Mouse (Mus musculus) layer of hippocampus, postnatal 14 days (tissue): ENCODE data around the gene Mpeg1. TPM values are rescaled to one million over a fixed set of nuclear protein-coding genes. Genes with fewer than 3 reads are reported as not detected.

Experiments used
- DNase-seq, 2 experiments: peaks; one replicate each; pipeline ENCODE4 v3.0.0; 2021 to 2022; ENCODE audit warnings: low spot score in 2 of 2, mixed read lengths in 1 of 2
- total RNA-seq, 2 experiments: library from RNA; stranded (reverse); gene quantifications; 2 replicates each; pipeline ENCODE4 v1.2.3; 2021

Gene Mpeg1
- total RNA-seq, 2 experiments from 2014 or later: 5.4 to 5.6 TPM

GRCm38 (mm10) chr19:12464674-12465073, 4.1 kb downstream of the Mpeg1 start:
- peak in 1 of 2 experiments; percentile 1 for DNase-seq

DNA sequence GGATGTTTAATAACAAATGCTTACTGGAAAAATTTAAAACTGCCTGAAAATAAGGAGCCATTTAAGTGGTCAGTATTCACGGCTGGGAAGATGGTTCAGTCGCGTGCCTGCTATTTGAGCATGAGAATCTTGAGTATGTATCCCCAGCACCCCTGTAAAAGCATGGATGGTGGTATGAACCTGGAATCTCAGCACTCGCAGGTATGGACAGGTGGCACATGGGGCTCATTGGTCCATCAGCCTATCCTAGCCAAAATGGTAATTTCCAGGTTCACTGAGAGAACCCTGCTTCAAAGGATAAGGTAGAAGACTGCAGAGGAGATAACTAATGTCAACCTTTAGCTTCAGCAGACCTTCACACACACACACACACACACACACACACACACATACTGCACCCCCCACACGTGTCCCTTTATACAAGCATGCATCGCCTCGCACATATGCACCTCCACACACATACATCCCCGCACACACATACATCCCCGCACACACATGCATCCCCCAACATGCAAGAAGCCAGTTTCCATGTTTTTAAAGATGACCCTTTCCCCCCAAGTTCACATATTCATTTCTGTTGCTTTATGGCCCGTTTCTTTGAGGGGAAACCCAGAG, 5.1 kb downstream of the Mpeg1 start:
- no peak for DNase-seq

DNA sequence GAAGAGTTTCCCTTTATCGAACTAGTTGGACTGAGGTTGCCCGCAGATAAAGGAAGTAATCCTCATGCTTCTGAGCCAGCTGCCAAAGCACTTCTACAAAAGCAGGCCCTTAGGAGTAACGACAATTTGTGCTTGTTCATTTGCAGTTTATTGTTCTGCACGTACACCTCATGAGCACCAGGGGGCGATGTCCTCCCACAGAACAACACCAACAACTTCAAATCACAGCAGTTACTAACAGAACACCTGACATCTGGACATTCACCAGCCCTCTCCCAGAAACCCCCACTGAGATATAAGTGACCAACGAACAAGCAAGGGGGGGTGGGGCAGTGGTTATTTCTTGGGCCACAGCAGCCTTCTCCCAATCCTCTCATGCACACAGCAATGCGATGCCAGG, 5.6 kb downstream of the Mpeg1 start:
- DNase-seq: peak; percentile 61 to 75

GRCm38 (mm10) chr19:12467436-12467835, 6.9 kb downstream of the Mpeg1 start:
- DNase-seq: peak in 1 of 2 experiments; percentile 14

GRCm38 (mm10) chr19:12471866-12472265, 11.3 kb downstream of the Mpeg1 start:
- no peak for DNase-seq

DNA sequence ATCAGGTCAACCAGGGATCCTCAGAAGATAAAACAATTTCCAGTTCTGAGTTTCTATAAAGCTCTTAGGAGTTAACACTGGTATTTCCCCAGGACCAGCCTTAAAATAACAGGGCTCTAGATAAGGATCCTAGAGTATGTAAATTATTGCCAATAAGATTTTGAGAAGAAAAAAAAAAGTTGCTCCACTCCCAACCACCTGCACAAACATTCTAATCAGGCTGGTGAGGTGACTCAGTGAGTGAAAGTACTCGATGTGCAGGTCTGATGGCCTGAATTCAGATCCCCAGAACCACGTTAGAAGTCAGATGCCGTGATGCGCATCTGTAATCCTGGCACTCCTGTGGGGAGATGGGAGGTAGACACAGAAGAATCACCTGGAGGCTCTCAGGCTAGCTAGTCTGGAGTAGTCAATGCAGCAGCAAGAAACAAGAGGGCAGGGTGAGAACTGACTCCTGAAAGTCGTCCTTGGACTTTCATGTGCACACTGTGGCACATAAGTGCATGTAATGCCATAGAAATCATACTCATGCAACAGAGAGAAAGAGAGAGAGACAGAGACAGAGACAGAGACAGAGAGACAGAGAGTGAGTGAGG, 11.9 kb downstream of the Mpeg1 start:
- DNase-seq: no peak

- DNase-seq: no peak
Measured at GRCm38 (mm10) chr19:12473201-12473641, 12.6 kb downstream of the Mpeg1 start.

DNA sequence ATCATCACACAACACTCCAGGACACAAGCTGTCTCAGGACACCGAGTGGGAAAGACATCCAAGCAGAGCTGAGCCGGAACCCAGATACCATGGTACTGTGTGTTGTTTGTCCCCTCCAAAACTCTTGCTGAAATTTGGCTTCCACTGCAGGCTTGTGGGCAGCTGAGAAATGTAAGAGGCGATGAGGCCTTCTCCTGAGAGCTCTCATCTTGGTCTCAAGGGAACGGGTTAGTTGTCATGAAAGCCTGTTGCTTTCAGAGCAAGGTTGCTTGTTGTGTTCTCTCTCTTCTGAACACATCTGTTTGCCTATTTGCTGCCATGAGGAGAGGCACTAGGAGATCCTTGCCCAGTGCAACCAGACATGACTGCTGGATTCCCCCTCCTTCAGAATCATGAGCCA, 13.4 kb downstream of the Mpeg1 start:
- no peak for DNase-seq

- DNase-seq: peak; percentile 83 to 91
Measured at GRCm38 (mm10) chr19:12475380-12476250, 15.0 kb downstream of the Mpeg1 start.

DNA sequence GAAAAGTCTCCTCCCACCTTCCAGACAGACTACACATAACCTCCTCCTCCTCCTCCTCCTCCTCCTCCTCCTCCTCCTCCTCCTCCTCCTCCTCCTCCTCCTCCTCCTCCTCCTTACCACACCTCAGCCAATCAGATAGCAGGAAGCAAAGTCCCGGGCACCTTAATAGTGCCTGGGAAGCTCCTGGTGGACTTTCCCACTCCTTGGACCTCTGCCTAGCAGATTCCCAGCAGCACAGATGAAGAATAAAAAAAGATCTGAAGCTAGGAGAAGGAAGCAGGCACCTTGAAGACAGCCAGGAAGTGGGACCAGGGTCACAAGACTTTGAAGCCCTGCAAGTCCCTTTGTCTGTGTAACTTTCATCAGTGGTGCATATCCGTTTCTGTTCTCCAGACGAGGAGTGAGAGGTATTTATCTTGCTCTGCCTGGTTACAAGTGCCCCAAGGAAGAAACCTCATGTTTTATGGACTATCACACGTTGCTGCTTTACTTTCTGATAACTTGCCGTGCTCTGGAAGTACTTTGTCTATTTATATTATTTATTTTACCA, 16.2 kb downstream of the Mpeg1 start:
- no peak for DNase-seq

DNA sequence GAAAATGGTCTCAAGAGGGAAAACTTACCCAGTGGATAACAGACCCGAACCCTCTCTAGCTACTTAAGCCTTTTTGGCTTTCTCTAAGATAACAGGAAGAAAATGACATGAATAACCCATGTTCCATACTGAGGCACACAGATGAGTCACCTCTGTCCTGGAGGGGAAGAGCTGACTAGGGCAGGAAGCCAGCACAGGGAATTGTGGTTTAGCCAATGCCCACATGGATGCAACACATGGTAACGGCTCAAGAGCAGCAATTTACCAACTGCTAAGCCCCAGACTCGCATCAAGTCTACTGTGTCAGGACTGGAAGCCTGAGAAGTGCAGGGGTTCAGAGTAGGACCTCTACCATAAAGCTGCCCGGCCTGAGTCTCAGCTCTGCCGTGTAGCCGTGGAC, 17.8 kb downstream of the Mpeg1 start:
- no peak for DNase-seq

- no peak for DNase-seq
Measured at GRCm38 (mm10) chr19:12483782-12484181, 23.2 kb downstream of the Mpeg1 start.

- no peak for DNase-seq
Measured at GRCm38 (mm10) chr19:12484210-12484609, 23.6 kb downstream of the Mpeg1 start.

- no peak for DNase-seq
Measured at GRCm38 (mm10) chr19:12485223-12485622, 24.6 kb downstream of the Mpeg1 start.

DNA sequence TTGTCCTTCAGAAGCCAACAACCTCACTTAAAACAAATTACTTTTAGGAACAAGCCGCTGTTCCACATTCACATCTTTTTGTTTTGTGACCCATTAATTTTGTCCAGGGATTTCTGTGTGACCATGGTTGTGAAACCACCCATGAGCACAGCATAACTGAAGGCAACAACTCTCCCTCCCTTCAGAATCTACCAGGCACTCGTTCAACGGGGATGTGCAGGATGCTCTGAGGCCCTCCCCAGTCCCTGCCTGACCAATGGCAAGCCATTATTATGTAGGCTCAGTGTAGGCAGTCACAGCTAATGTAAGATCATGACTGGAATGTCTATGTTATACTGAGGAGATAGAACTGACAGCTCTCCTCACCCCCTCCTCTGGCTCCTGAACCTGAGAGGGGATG, 25.1 kb downstream of the Mpeg1 start:
- DNase-seq: no peak

DNA sequence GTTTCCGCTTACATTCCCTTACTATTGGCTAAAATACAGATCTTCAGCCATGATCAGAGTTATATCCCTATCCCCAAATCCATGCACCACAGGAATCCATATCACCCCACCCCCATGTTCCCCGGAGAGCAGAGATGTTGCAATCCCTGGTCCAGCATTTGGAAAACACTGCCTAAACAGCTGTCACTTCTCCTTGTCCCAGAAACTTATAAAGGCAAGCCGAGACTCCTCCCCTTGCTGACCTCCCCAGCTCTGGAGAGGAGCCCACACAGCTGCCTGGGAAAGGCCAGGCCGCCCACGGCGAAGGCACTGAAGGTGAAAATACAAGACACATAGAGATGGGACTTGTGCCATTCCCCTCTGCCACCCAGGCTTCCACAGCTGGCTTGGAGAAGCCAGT, 26.3 kb downstream of the Mpeg1 start:
- DNase-seq: no peak

DNA sequence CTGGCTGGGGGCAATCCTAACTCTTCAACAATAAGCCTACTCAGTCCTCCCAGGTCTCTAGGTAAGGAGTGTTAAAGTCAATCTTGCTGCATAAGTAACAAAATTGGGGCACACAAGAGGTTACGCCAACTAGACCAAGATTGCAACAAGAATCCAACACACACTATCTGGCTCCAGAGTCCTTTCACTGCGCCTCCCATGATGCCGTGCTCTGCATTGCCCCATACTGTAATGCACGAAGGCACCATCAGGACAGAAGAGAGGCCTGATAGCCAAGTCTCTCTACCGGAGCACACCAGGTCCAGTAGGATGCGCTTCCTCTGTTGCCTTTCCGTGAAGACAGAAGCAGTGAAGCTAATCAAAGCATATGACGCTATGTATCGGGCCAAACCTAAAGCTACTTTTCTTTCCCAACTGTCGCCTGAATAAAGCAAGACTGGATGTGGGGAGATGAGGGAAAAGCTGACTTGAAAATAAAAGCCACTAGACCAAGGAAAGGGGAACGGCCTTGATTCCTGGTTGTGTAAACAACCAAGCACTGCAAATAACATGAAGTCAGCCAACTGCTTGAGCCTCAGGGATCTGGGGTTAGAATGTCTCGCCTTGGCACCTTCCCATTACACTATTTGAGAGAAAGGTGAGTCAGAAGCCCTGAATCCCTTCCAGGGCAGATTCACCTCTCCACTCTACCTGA, 27.1 kb downstream of the Mpeg1 start:
- no peak for DNase-seq

DNA sequence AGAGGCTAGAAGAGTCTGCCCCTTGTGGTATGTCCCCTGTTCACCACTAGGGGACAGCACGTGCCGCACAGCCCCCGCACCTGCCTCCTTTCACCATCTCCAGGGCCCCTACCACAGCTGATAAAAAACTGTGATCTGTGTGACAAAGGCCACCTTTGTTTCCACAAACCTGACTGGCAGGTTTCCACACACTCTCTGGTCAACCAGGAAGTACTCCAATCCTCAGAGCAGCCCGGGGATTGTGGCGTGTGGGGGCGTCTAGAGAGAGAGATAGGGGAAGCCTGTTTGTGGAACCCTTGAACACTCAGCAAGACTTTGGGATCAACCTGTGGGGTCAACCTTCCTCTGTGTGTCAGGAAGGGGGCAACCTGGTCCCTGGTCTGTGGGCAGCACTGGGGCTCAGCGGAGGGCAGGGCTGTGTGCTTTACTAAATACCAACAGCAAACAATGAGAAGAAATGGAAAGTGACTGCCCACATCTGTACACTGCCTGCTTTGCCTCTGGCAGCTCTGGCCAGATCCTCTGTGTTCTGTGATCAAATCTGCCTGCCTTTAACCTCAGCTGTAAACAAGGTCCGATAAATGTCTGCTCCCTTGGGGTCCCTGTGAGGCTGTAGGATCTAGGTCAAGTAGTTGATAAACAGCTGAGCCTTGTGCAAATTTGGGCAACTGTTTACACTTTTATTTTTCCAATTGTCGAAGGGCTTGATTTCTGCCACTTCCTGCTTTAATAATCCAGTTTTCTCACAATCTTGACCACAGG, 27.8 kb downstream of the Mpeg1 start:
- no peak for DNase-seq

DNA sequence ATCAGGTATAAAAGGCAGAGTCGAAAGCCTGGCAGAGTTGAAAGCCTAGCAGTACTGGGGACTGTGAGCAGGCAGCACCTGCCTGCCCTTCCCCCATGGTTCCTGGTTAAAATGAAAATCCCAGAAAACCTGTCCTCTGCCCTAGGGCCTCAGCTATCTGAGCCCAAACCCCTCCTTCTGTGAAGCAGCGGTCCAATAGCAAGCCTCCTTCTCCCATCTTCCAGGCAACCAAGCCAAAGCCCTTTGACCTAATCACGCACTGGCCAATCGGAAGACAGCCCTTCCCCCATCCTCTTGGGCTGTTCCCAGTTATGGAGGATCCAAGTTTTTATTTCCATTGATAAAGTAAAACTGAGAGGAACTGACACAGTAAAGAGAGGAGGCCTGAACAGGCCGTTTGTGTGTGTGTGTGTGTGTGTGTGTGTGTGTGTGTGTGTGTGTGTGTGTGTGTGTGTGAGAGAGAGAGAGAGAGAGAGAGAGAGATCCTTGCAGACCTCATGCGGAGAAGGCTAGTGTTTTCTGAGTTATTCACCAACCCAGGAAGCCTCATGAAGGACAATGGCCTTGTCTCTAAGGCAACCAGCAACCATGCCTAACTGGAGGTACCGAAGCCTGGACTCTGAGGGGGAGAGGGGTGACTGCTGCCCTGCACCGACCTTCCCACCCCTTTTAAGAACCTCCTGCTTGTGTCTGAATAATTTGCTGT, 28.5 kb downstream of the Mpeg1 start:
- no peak for DNase-seq
